In the genomic region with DNA sequence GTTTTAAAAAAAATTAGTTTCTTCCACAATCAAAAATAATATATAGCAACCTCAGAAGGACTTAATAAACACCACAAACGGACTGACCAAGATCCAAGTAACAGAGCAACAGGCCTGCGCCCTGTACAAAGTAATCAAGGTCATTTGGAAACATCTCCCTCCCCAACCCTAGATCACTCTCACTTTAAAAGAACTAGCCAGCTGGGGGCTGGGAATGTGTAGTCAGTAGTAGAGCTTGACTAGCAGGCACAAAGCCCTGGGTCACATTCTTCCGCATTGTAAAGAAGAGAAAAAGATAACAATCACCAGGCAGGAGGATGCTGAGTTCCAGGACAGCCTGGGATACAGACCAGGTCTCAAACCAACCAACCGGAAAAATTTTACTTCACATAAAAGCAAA, we compare ENCODE assay signal across 20 mouse cellular contexts. TPM values are rescaled to one million over a fixed set of nuclear protein-coding genes. Genes with fewer than 3 reads are reported as not detected.
A peak's percentile ranks its signal among the peaks of the same experiment; 100 is the strongest.
DNase-seq lines count a peak whose midpoint lies in the region; ATAC-seq lines count a peak whose summit lies in the region.
"Had no signal": no experiment of that assay in that cellular context is flagged by ENCODE, and none has a peak within 500 bp of the region (broad histone marks: within the 10 kb centered on the region; RNA-seq: fewer than 3 reads in every experiment).

No protein-coding gene starts in this region.

- H3K36me3 ChIP-seq in heart, embryonic 15.5 days = no peaks in the 10 kb centered on the region

- no peaks in the 10 kb centered on the region for H3K27me3 ChIP-seq in heart, embryonic 15.5 days
- H3K27me3 ChIP-seq: CH12.LX, Patski had no signal

- H3K9ac ChIP-seq in heart, embryonic 15.5 days = no peak overlapping the region
- H3K9ac ChIP-seq: liver, embryonic 14.5 days had no signal

- peak; percentile 25 for DNase-seq in adrenal gland, postnatal 14 days
- no peak for DNase-seq in adrenal gland, adult 8-10 months
- DNase-seq in heart, postnatal 4 days = no peak
- DNase-seq in retina, embryonic 14.5 days (ENCODE audit: low spot score) = peak; percentile 26
- no peak for DNase-seq in retina, postnatal 1 day
- peak; percentile 6 for DNase-seq in embryo, embryonic 9.5 days (ENCODE audit: extremely low spot score)
- no peak for DNase-seq in layer of hippocampus, postnatal 14 days (ENCODE audit: low spot score in 2 of 2)
- DNase-seq: cerebellum, adult 11-12 months; cerebellum, postnatal 14 days; gastrocnemius, postnatal 10 days; thymus, postnatal 25 days had no signal

- H3K4me2 ChIP-seq in heart, embryonic 15.5 days = no peak overlapping the region
- H3K4me2 ChIP-seq: midbrain, embryonic 11.5 days had no signal

- peak overlapping the region; percentile 37 for H3K27ac ChIP-seq in heart, embryonic 15.5 days
- H3K27ac ChIP-seq: embryonic facial prominence, embryonic 10.5 days; kidney, postnatal 0 days; liver, embryonic 14.5 days had no signal

- H3K9me3 ChIP-seq in heart, embryonic 15.5 days (replicated peaks) = no peaks in the 10 kb centered on the region

- ATAC-seq in heart, embryonic 15.5 days (replicated peaks; ENCODE audit: insufficient number of reproducible peaks, insufficient read depth, low FRiP score, low read depth) = no peak
- ATAC-seq: hindbrain, embryonic 16.5 days; intestine, postnatal 0 days; Patski had no signal

- no peak overlapping the region for H3K4me3 ChIP-seq in heart, embryonic 15.5 days
- H3K4me3 ChIP-seq: embryonic facial prominence, embryonic 10.5 days had no signal

- peaks cover 10% of the 10 kb centered on the region for H3K4me1 ChIP-seq in heart, embryonic 15.5 days (replicated peaks)

- 31% methylated on average over 4 of the region's 4 CpGs for WGBS in heart, embryonic 15.5 days

RNA-seq across cellular contexts. Expression of a gene that starts 33.3 kb away (rescaled TPM):
- 51.7 and 53.0 TPM in 2 replicates for total RNA-seq in adrenal gland, postnatal 14 days (2021)
- 10 to 100 TPM; 45.2 to 62.8 (median 54.4) TPM for total RNA-seq in adrenal gland, adult 8-10 months (2022)
- polyA plus RNA-seq in heart, embryonic 15.5 days (2015; fragmentation: Nextera tagmentation; extraction: Ambion mirVana) = 10.8 and 13.6 TPM in 2 replicates
- 10 to 100 TPM; 20.6 to 20.8 TPM for total RNA-seq in heart, postnatal 4 days (2021)
- total RNA-seq in layer of hippocampus, postnatal 14 days (2021) = 10 to 100 TPM; 38.3 to 41.4 TPM

Comparison
In these comparisons a context has a peak if more than half of its experiments do, and no peak if none do; other contexts are left out.
1. DNase-seq: peak in adrenal gland, postnatal 14 days (single experiment), retina, embryonic 14.5 days (single experiment) and embryo, embryonic 9.5 days (single experiment); none in adrenal gland, adult 8-10 months (single experiment), heart, postnatal 4 days (single experiment), retina, postnatal 1 day (single experiment) and layer of hippocampus, postnatal 14 days (0 of 2).